Comparison of ENCODE assay signal across 21 mouse cellular contexts in genomic region chrX:23267601-23268000, GRCm38 (mm10).
A peak's percentile ranks its signal among the peaks of the same experiment; 100 is the strongest.
DNase-seq lines count a peak whose midpoint lies in the region; ATAC-seq and TF ChIP-seq lines count a peak whose summit lies in the region.
"Had no signal": no experiment of that assay in that cellular context is flagged by ENCODE, and none has a peak within 500 bp of the region (broad histone marks: within the 10 kb centered on the region; RNA-seq: fewer than 3 reads in every experiment).

No protein-coding gene starts in this region.

- H3K9ac ChIP-seq in embryonic facial prominence, embryonic 14.5 days (ENCODE audit: low read depth, low read length), result no peak overlapping the region
- H3K9ac ChIP-seq in heart, postnatal 0 days (replicated peaks; ENCODE audit: low read depth, low read length), result no peak overlapping the region
- H3K9ac ChIP-seq in midbrain, postnatal 0 days (replicated peaks; ENCODE audit: low read length, poor library complexity, severe bottlenecking), result no peak overlapping the region
- no peak overlapping the region for H3K9ac ChIP-seq in midbrain, embryonic 11.5 days (ENCODE audit: low read length)
- H3K9ac ChIP-seq in limb, embryonic 14.5 days (ENCODE audit: low read depth, low read length, severe bottlenecking), result no peak overlapping the region
- H3K9ac ChIP-seq: forebrain, embryonic 12.5 days; forebrain, postnatal 0 days; hindbrain, embryonic 12.5 days had no signal

- TF ChIP-seq POLR2A in limb, embryonic 14.5 days (IDR thresholded peaks at IDR 0.05; ENCODE audit: borderline replicate concordance, extremely low read depth, insufficient read depth, insufficient read length), result no peak

- peak; percentile 67 for DNase-seq in embryonic facial prominence, embryonic 14.5 days (ENCODE audit: low spot score)
- DNase-seq in embryonic facial prominence, embryonic 10.5 days (ENCODE audit: low spot score), result no peak
- peak; percentile 13 for DNase-seq in heart, postnatal 0 days (ENCODE audit: low spot score)
- no peak for DNase-seq in heart, postnatal 4 days
- DNase-seq in midbrain, postnatal 0 days (ENCODE audit: low spot score), result peak; percentile 9
- DNase-seq in midbrain, embryonic 11.5 days (ENCODE audit: low spot score, missing footprints), result no peak
- DNase-seq in limb, embryonic 14.5 days (ENCODE audit: low spot score), result peak; percentile 52
- DNase-seq: adrenal gland, adult 2 months; adrenal gland, postnatal 25 days; cerebellum, adult 8-10 months; forebrain, postnatal 0 days; gastrocnemius, adult 2 months; gastrocnemius, postnatal 25 days; heart, postnatal 36 days had no signal

- TF ChIP-seq CTCF in heart, postnatal 0 days (IDR thresholded peaks at IDR 0.05; ENCODE audit: low read depth), result no peak
- no peak for TF ChIP-seq CTCF in midbrain, postnatal 0 days (IDR thresholded peaks at IDR 0.05)

- H3K9me3 ChIP-seq in embryonic facial prominence, embryonic 14.5 days (ENCODE audit: control insufficient read depth, low read length), result no peaks in the 10 kb centered on the region
- 0 out of 2 replicates have a peak, but pooled peaks cover 3% of the 10 kb centered on the region for H3K9me3 ChIP-seq in embryonic facial prominence, embryonic 10.5 days
- H3K9me3 ChIP-seq in heart, postnatal 0 days (replicated peaks; ENCODE audit: control insufficient read depth, low read length), result no peaks in the 10 kb centered on the region
- H3K9me3 ChIP-seq in midbrain, postnatal 0 days (ENCODE audit: low read length), result no peaks in the 10 kb centered on the region
- H3K9me3 ChIP-seq in midbrain, embryonic 11.5 days (ENCODE audit: control insufficient read depth, low read length), result no peaks in the 10 kb centered on the region
- H3K9me3 ChIP-seq in limb, embryonic 14.5 days (ENCODE audit: control insufficient read depth, low read length), result no peaks in the 10 kb centered on the region
- H3K9me3 ChIP-seq: forebrain, embryonic 12.5 days; heart, embryonic 10.5 days; hindbrain, embryonic 12.5 days had no signal

- no peaks in the 10 kb centered on the region for H3K27me3 ChIP-seq in embryonic facial prominence, embryonic 14.5 days (replicated peaks; ENCODE audit: control insufficient read depth, insufficient read depth, low read length)
- no peaks in the 10 kb centered on the region for H3K27me3 ChIP-seq in embryonic facial prominence, embryonic 10.5 days (replicated peaks; ENCODE audit: low read depth, poor library complexity, severe bottlenecking)
- no peaks in the 10 kb centered on the region for H3K27me3 ChIP-seq in heart, postnatal 0 days (ENCODE audit: control insufficient read depth, insufficient read depth, low read length)
- H3K27me3 ChIP-seq in midbrain, postnatal 0 days (ENCODE audit: insufficient read depth, low read length), result no peaks in the 10 kb centered on the region
- H3K27me3 ChIP-seq in midbrain, embryonic 11.5 days (ENCODE audit: control insufficient read depth, insufficient read depth, low read length), result no peaks in the 10 kb centered on the region
- H3K27me3 ChIP-seq in limb, embryonic 14.5 days (ENCODE audit: control insufficient read depth, insufficient read depth, low read length), result no peaks in the 10 kb centered on the region
- H3K27me3 ChIP-seq: CH12.LX; forebrain, embryonic 12.5 days; hindbrain, embryonic 12.5 days had no signal

- H3K4me2 ChIP-seq in embryonic facial prominence, embryonic 14.5 days (ENCODE audit: low read depth, low read length), result no peak overlapping the region
- no peak overlapping the region for H3K4me2 ChIP-seq in heart, postnatal 0 days (ENCODE audit: low read depth, low read length)
- H3K4me2 ChIP-seq in midbrain, postnatal 0 days (ENCODE audit: low read depth, low read length, poor library complexity, severe bottlenecking), result no peak overlapping the region
- no peak overlapping the region for H3K4me2 ChIP-seq in midbrain, embryonic 11.5 days
- no peak overlapping the region for H3K4me2 ChIP-seq in limb, embryonic 14.5 days (replicated peaks; ENCODE audit: low read depth, low read length, severe bottlenecking)
- H3K4me2 ChIP-seq: forebrain, embryonic 12.5 days; hindbrain, embryonic 12.5 days had no signal

- TF ChIP-seq EP300 in heart, postnatal 0 days (IDR thresholded peaks at IDR 0.05; ENCODE audit: low read depth), result no peak

- ATAC-seq in embryonic facial prominence, embryonic 14.5 days (ENCODE audit: low read depth), result 0 out of 2 replicates have a peak, but pooled peaks have one; percentile 15
- ATAC-seq in heart, postnatal 0 days (ENCODE audit: insufficient read depth, low read depth), result no peak
- no peak for ATAC-seq in midbrain, postnatal 0 days (ENCODE audit: low FRiP score)
- no peak for ATAC-seq in midbrain, embryonic 11.5 days (ENCODE audit: low FRiP score)
- no peak for ATAC-seq in limb, embryonic 14.5 days (ENCODE audit: low FRiP score, low read depth)
- ATAC-seq: forebrain, postnatal 0 days; hindbrain, embryonic 16.5 days; inflammation-experienced regulatory T-cells, adult 6 months; intestine, postnatal 0 days had no signal

- H3K4me3 ChIP-seq in embryonic facial prominence, embryonic 14.5 days (ENCODE audit: low read depth, low read length), result no peak overlapping the region
- H3K4me3 ChIP-seq in embryonic facial prominence, embryonic 10.5 days, result no peak overlapping the region
- no peak overlapping the region for H3K4me3 ChIP-seq in heart, postnatal 0 days (ENCODE audit: low read depth, low read length)
- H3K4me3 ChIP-seq in midbrain, postnatal 0 days (ENCODE audit: low read depth, low read length), result no peak overlapping the region
- no peak overlapping the region for H3K4me3 ChIP-seq in midbrain, embryonic 11.5 days (ENCODE audit: low read depth, low read length)
- no peak overlapping the region for H3K4me3 ChIP-seq in limb, embryonic 14.5 days (replicated peaks; ENCODE audit: low read length)
- H3K4me3 ChIP-seq: forebrain, embryonic 12.5 days; gastrocnemius, adult 2 months; heart, embryonic 10.5 days; hindbrain, embryonic 12.5 days had no signal

- no peaks in the 10 kb centered on the region for H3K36me3 ChIP-seq in embryonic facial prominence, embryonic 14.5 days (ENCODE audit: control insufficient read depth, insufficient read depth, low read length)
- H3K36me3 ChIP-seq in embryonic facial prominence, embryonic 10.5 days (replicated peaks), result no peaks in the 10 kb centered on the region
- H3K36me3 ChIP-seq in heart, postnatal 0 days (replicated peaks; ENCODE audit: control insufficient read depth, insufficient read depth, low read length), result no peaks in the 10 kb centered on the region
- H3K36me3 ChIP-seq in midbrain, postnatal 0 days (ENCODE audit: insufficient read depth, low read length), result no peaks in the 10 kb centered on the region
- H3K36me3 ChIP-seq in midbrain, embryonic 11.5 days (ENCODE audit: control insufficient read depth, insufficient read depth, low read length), result no peaks in the 10 kb centered on the region
- no peaks in the 10 kb centered on the region for H3K36me3 ChIP-seq in limb, embryonic 14.5 days (ENCODE audit: control insufficient read depth, insufficient read depth, low read length)
- H3K36me3 ChIP-seq: forebrain, embryonic 12.5 days; heart, embryonic 10.5 days; hindbrain, embryonic 12.5 days had no signal

- H3K27ac ChIP-seq in embryonic facial prominence, embryonic 14.5 days (replicated peaks; ENCODE audit: low read depth, low read length), result no peak overlapping the region
- H3K27ac ChIP-seq in embryonic facial prominence, embryonic 10.5 days (replicated peaks), result no peak overlapping the region
- H3K27ac ChIP-seq in heart, postnatal 0 days (ENCODE audit: low read depth), result 0 out of 2 replicates have a peak overlapping the region, but pooled peaks have one; percentile 6
- no peak overlapping the region for H3K27ac ChIP-seq in midbrain, postnatal 0 days (ENCODE audit: low read depth, low read length)
- no peak overlapping the region for H3K27ac ChIP-seq in midbrain, embryonic 11.5 days (ENCODE audit: low read depth, low read length)
- H3K27ac ChIP-seq in limb, embryonic 14.5 days (replicated peaks; ENCODE audit: low read depth, low read length), result no peak overlapping the region
- H3K27ac ChIP-seq: forebrain, embryonic 12.5 days; gastrocnemius, adult 2 months; heart, embryonic 10.5 days; hindbrain, embryonic 12.5 days had no signal

- 43% methylated on average over 1 of the region's 1 CpGs for WGBS in embryonic facial prominence, embryonic 14.5 days
- WGBS in embryonic facial prominence, embryonic 10.5 days, result 78% methylated on average over 1 of the region's 1 CpGs
- 45% methylated on average over 1 of the region's 1 CpGs for WGBS in heart, postnatal 0 days
- 46% methylated on average over 1 of the region's 1 CpGs for WGBS in midbrain, postnatal 0 days
- whole genome bisulfite sequencing in midbrain, embryonic 11.5 days, result 88% methylated on average over 1 of the region's 1 CpGs
- WGBS in limb, embryonic 14.5 days, result 65% methylated on average over 1 of the region's 1 CpGs

- H3K4me1 ChIP-seq in embryonic facial prominence, embryonic 14.5 days (ENCODE audit: control insufficient read depth, insufficient read depth, low read length), result no peaks in the 10 kb centered on the region
- no peaks in the 10 kb centered on the region for H3K4me1 ChIP-seq in embryonic facial prominence, embryonic 10.5 days
- no peaks in the 10 kb centered on the region for H3K4me1 ChIP-seq in heart, postnatal 0 days (ENCODE audit: control insufficient read depth, insufficient read depth)
- H3K4me1 ChIP-seq in midbrain, postnatal 0 days (ENCODE audit: insufficient read depth, low read length), result no peaks in the 10 kb centered on the region
- H3K4me1 ChIP-seq in midbrain, embryonic 11.5 days (ENCODE audit: control insufficient read depth, insufficient read depth, low read length), result no peaks in the 10 kb centered on the region
- no peaks in the 10 kb centered on the region for H3K4me1 ChIP-seq in limb, embryonic 14.5 days (ENCODE audit: control insufficient read depth, insufficient read depth, low read length)
- H3K4me1 ChIP-seq: forebrain, embryonic 12.5 days; heart, embryonic 10.5 days; hindbrain, embryonic 12.5 days had no signal

Comparison
In these comparisons a context has a peak if more than half of its experiments do, and no peak if none do; other contexts are left out.
1. DNase-seq: peak in embryonic facial prominence, embryonic 14.5 days (single experiment), heart, postnatal 0 days (single experiment), midbrain, postnatal 0 days (single experiment) and limb, embryonic 14.5 days (single experiment); none in embryonic facial prominence, embryonic 10.5 days (single experiment), heart, postnatal 4 days (single experiment) and midbrain, embryonic 11.5 days (single experiment).